Mouse (Mus musculus) CH12.LX (cell line): ENCODE data around the gene Txndc17. TPM values are rescaled to one million over a fixed set of nuclear protein-coding genes. Genes with fewer than 3 reads are reported as not detected.
A peak's percentile ranks its signal among the peaks of the same experiment; 100 is the strongest.

Experiments
- DNase-seq: peaks from one replicate; pipeline ENCODE4 v3.0.0-alpha.2; 2013; ENCODE audit errors: extremely low read depth
- H3K27ac ChIP-seq: 2 replicates; pipeline ENCODE4 v1.5.1; 2012; ENCODE audit warnings: low read depth, mild to moderate bottlenecking, control low read depth, moderate library complexity; ENCODE audit not compliant: insufficient read depth
- H3K27me3 ChIP-seq: replicated peaks from 2 replicates; pipeline ENCODE3; 2012; ENCODE audit warnings: inconsistent platforms
- H3K36me3 ChIP-seq, 2 experiments: replicated peaks in 1 of 2; 2 replicates each; pipeline versions ENCODE3 to v1.6.1; 2012; ENCODE audit warnings: inconsistent platforms in 1 of 2, low read length in 1 of 2, mild to moderate bottlenecking in 1 of 2, mixed read lengths in 1 of 2, moderate library complexity in 1 of 2; ENCODE audit not compliant: control insufficient read depth in 1 of 2, insufficient read depth in 1 of 2
- H3K4me1 ChIP-seq, 2 experiments: 2 replicates each; pipeline ENCODE4 v1.6.1; 2012; ENCODE audit warnings: inconsistent platforms in 1 of 2, moderate library complexity in 1 of 2; ENCODE audit not compliant: insufficient read depth in 2 of 2, control insufficient read depth in 1 of 2
- H3K4me2 ChIP-seq: 2 replicates; pipeline ENCODE4 v1.6.1; 2012; ENCODE audit warnings: low read depth, mild to moderate bottlenecking, control low read depth; ENCODE audit not compliant: poor library complexity, insufficient read depth, severe bottlenecking
- H3K4me3 ChIP-seq, 3 experiments: fragments of 150-350 bp in 1 of 3; sonication (generic) in 1 of 3; replicated peaks in 1 of 3; 2 replicates each; pipeline versions ENCODE3 to v1.5.1; 2011 to 2012; ENCODE audit warnings: low read depth in 2 of 3, low read length in 2 of 3, mild to moderate bottlenecking in 2 of 3, moderate library complexity in 2 of 3, control low read depth in 1 of 3, improper control_type of control experiment in 1 of 3, inconsistent platforms in 1 of 3, mixed read lengths in 1 of 3; ENCODE audit not compliant: poor library complexity in 1 of 3
- H3K79me2 ChIP-seq: replicated peaks from 2 replicates; pipeline ENCODE4 v1.6.1; 2012; ENCODE audit warnings: mild to moderate bottlenecking, moderate library complexity; ENCODE audit not compliant: control insufficient read depth, poor library complexity, insufficient read depth, severe bottlenecking; ENCODE audit errors: extremely low read depth
- H3K9ac ChIP-seq: 2 replicates; pipeline ENCODE4 v1.6.1; 2012; ENCODE audit warnings: low read depth, mild to moderate bottlenecking, control low read depth, moderate library complexity; ENCODE audit not compliant: insufficient read depth
- H3K9me3 ChIP-seq: replicated peaks from 2 replicates; pipeline ENCODE3; 2012; ENCODE audit warnings: low read length, inconsistent platforms, mixed read lengths
- BHLHE40 ChIP-seq: IDR thresholded peaks from 2 replicates; pipeline ENCODE4 v1.6.1; 2011; ENCODE audit warnings: mild to moderate bottlenecking, low read depth, low read length, improper control_type of control experiment
- CTCF ChIP-seq, 2 experiments: IDR thresholded peaks in 1 of 2; conservative IDR thresholded peaks in 1 of 2; 2 replicates each; pipeline ENCODE4 v1.5.1; 2011 to 2012; ENCODE audit warnings: low read depth in 2 of 2, low read length in 2 of 2, improper control_type of control experiment in 1 of 2, inconsistent platforms in 1 of 2, mild to moderate bottlenecking in 1 of 2, moderate library complexity in 1 of 2
- ELF1 ChIP-seq: IDR thresholded peaks from 2 replicates; pipeline ENCODE4 v1.6.1; 2014; ENCODE audit warnings: low read depth, mild to moderate bottlenecking, inconsistent platforms, low read length, improper control_type of control experiment
- GABPA ChIP-seq: IDR thresholded peaks from 2 replicates; pipeline ENCODE4 v1.6.1; 2012; ENCODE audit warnings: low read depth, low read length, improper control_type of control experiment, inconsistent platforms; ENCODE audit not compliant: insufficient replicate concordance
- HCFC1 ChIP-seq: IDR thresholded peaks from 2 replicates; pipeline ENCODE4 v1.6.1; 2012; ENCODE audit warnings: low read depth, mild to moderate bottlenecking, inconsistent platforms, low read length, improper control_type of control experiment
- JUND ChIP-seq: conservative IDR thresholded peaks from 2 replicates; pipeline ENCODE4 v1.6.1; 2011; ENCODE audit warnings: low read depth, low read length, improper control_type of control experiment
- MAX ChIP-seq: IDR thresholded peaks from 2 replicates; pipeline ENCODE4 v1.6.1; 2011; ENCODE audit warnings: low read length, improper control_type of control experiment
- MYC ChIP-seq: IDR thresholded peaks from 2 replicates; pipeline ENCODE4 v1.6.1; 2011; ENCODE audit warnings: low read depth, mild to moderate bottlenecking, improper control_type of control experiment, low read length
- NELFE ChIP-seq: IDR thresholded peaks from 2 replicates; pipeline ENCODE4 v1.6.1; 2011; ENCODE audit warnings: low read depth, low read length, improper control_type of control experiment
- PAX5 ChIP-seq: IDR thresholded peaks from 2 replicates; pipeline ENCODE4 v1.6.1; 2012; ENCODE audit warnings: low read length, inconsistent platforms, mixed read lengths
- POLR2A ChIP-seq: IDR thresholded peaks from 2 replicates; pipeline ENCODE4 v1.6.1; 2011; ENCODE audit warnings: low read depth, mild to moderate bottlenecking, improper control_type of control experiment, low read length
- RAD21 ChIP-seq: IDR thresholded peaks from 2 replicates; pipeline ENCODE4 v1.6.1; 2011; ENCODE audit warnings: low read depth, mild to moderate bottlenecking, low read length, improper control_type of control experiment, moderate library complexity
- RCOR1 ChIP-seq: conservative IDR thresholded peaks from 2 replicates; pipeline ENCODE4 v1.6.1; 2012; ENCODE audit warnings: low read depth, mild to moderate bottlenecking, inconsistent platforms, low read length, improper control_type of control experiment
- SMC3 ChIP-seq: IDR thresholded peaks from 2 replicates; pipeline ENCODE4 v1.6.1; 2011; ENCODE audit warnings: low read depth, low read length, improper control_type of control experiment
- TCF12 ChIP-seq: IDR thresholded peaks from 2 replicates; pipeline ENCODE4 v1.6.1; 2014; ENCODE audit warnings: low read depth, mild to moderate bottlenecking, inconsistent platforms, low read length, improper control_type of control experiment
- ZMIZ1 ChIP-seq: IDR thresholded peaks from 2 replicates; pipeline ENCODE4 v1.6.1; 2012; ENCODE audit warnings: low read depth, mild to moderate bottlenecking, inconsistent platforms, low read length, improper control_type of control experiment
- dilution Hi-C: fragments of 300-500 bp; cut with MboI; formaldehyde crosslinking; loops from 2 replicates; pipeline ENCODE4 v1.14.3; 2020; ENCODE audit warnings: low sequenced_read_pairs; ENCODE audit not compliant: extremely low pct_unique_long_range_greater_than_20kb, extremely low pct_ligation_motif_present
- in situ Hi-C: fragments of 300-500 bp; cut with MboI; formaldehyde crosslinking; loops from 3 replicates; pipeline ENCODE4 v1.14.3; 2019; ENCODE audit warnings: low sequenced_read_pairs, low pct_ligation_motif_present, low pct_unique_long_range_greater_than_20kb, mixed read lengths
- polyA plus RNA-seq: library from polyadenylated mRNA; unstranded; fragments of >175 nt; gene quantifications from 2 replicates; pipeline ENCODE4 v1.2.1, GENCODE M21; 2012; ENCODE audit warnings: low read depth; ENCODE audit not compliant: insufficient read length
- total RNA-seq, 2 experiments: library from RNA; depleted of rRNA; stranded (reverse); fragments of 300-350 nt in 1 of 2; fragments of >200 nt in 1 of 2; gene quantifications; 2 replicates each; pipeline ENCODE4 v1.2.3; 2012 to 2014

Txndc17 gene
- total and polyA plus RNA-seq, 3 experiments, result 126 to 182 (median 177) TPM

DNA sequence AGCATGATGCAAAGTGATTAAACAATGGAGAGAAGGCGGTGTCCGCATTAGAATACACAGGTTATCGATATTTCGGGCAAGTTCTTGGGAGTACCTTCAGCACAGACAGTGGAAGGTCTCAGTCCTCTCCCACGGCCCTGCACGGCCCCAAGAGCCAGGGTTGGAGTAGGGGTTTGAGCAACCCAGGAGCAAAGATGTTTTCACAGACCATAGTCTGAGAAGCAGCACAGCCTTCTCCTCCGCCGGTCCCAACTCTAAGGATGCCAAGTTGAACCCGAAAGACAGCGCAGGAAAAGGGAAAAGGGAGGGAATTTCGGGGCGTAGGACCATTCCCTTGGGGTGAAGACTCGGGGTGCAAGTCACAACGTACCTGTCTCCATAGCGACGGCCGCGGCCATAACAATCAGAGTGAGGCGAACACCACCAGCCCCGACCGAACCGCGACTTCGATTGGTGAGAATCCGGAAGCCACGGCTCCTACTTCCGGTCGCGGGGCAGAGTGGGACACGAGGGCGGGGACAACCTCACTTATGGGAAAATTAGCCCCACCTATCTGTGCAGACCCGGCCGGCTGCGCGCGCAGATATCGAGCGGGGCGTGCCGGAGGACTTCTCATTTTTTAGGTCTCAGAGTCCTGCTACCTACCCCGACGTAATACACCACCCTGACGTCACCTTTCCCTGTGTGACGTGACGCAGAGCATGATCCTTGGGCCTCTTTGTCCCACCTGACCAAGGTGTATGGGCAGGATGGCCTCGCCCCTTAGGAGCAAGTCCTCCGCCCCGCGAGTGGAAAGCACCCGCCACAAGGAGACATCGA is 7.5 kb downstream of the Txndc17 start (continued):
- TF ChIP-seq ZMIZ1, result peak; percentile 46; the same call in 1 of the 2 replicates

DNA sequence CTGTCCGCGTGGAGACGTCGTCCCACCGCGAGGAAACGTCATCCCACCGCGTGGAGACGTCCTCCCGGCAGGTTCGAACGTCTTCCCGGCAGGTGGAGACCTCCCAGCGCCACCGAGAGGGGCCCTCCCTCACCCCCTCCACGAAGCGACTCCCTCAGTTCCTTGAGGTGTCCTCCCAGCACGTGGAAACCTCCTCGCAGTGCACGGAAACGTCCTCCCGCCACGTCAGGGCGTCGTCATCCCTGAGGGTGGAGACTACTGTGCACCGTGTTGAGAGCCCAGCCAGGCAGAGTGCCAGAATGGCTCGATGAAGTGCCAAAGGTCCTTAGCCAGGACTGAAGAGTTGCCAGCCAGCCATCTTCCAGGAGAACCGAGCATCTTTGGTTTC is 8.1 kb downstream of the Txndc17 start, which contains the start of gene Med31:
Med31 (minus strand) TSS at position 183 of the 388 bp plus-strand sequence.
- H3K27me3 ChIP-seq, result no peaks in the 10 kb centered on the region
- no peaks in the 10 kb centered on the region for H3K9me3 ChIP-seq
- H3K79me2 ChIP-seq, result peaks cover 4% of the 10 kb centered on the region; the same call in 1 of the 2 replicates
- peak within 1 kb of the TSS; percentile 22; the same call in 1 of the 2 replicates for H3K27ac ChIP-seq
- TF ChIP-seq MAX (peak; percentile 84), MYC (peak; percentile 74), NELFE (peak; percentile 12; the same call in 1 of the 2 replicates), ELF1 (peak; percentile 21; the same call in 1 of the 2 replicates), BHLHE40 (peak; percentile 65; the same call in 1 of the 2 replicates), PAX5 (no peak), TCF12 (0 out of 2 replicates have a peak, but pooled peaks have one; percentile 23), CTCF (conservative IDR thresholded peaks at IDR 0.05 in 1 of 2, IDR thresholded peaks at IDR 0.05 in 1 of 2; ENCODE audit: low read depth in 2 of 2, low read length in 2 of 2) (no peak), GABPA (no peak), SMC3 (no peak), HCFC1 (no peak), POLR2A (no peak)
- TF ChIP-seq, all 38 proteins: peak for 6
- peak within 1 kb of the TSS; percentile 95 for H3K9ac ChIP-seq
- H3K4me2 ChIP-seq, result peak within 1 kb of the TSS; percentile 53
- peak within 1 kb of the TSS; percentile 70 to 99 (median 79) for H3K4me3 ChIP-seq
- DNase-seq, result peak; percentile 31
- H3K36me3 ChIP-seq, result peaks cover 16 to 27% of the 10 kb centered on the region in 2 experiments
- H3K4me1 ChIP-seq, result peaks cover 10 to 39% of the 10 kb centered on the region in 2 experiments
- in situ Hi-C loops (loop anchor here (5.0 to 25.0 kb wide), 2 partner anchors 222 to 322 kb away; partner anchors contain the start of gene Ggt6), dilution Hi-C loops (no loop called here)

DNA sequence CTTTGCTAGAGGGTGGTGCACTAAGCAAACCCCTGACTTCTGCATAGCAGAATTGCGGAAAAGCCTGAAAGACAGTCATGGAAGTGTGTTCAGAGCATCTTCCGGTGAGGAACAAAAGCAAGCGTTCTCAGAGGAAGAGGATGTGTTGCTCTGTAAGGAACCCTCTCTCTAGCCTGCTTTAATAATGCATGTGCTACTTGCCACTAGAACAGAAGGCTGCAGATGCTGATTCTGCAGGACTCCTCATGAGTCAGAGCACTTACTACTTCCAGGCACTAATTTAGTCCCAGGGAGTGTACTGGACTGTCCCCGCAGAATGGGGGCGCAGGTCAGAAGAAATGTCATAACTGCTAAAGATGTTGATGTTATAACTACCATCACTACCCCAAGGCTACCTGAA is 9.8 kb downstream of the Txndc17 start:
- no peak overlapping the region for H3K4me3 ChIP-seq
- peaks cover 10 to 42% of the 10 kb centered on the region in 2 experiments for H3K4me1 ChIP-seq
- no peak overlapping the region for H3K9ac ChIP-seq
- in situ Hi-C loops, result loop anchor here (5.0 to 25.0 kb wide), 2 partner anchors 220 to 320 kb away; partner anchors contain the start of gene Ggt6
- H3K9me3 ChIP-seq, result no peaks in the 10 kb centered on the region
- dilution Hi-C loops, result no loop called here
- peaks cover 4% of the 10 kb centered on the region; the same call in 1 of the 2 replicates for H3K79me2 ChIP-seq
- TF ChIP-seq POLR2A, result no peak
- no peak for TF ChIP-seq RAD21
- TF ChIP-seq NELFE, result no peak
- TF ChIP-seq JUND, result no peak
- no peak for TF ChIP-seq RCOR1
- no peak for TF ChIP-seq MYC
- no peak for DNase-seq
- no peak overlapping the region for H3K4me2 ChIP-seq
- H3K27me3 ChIP-seq, result no peaks in the 10 kb centered on the region
- no peak overlapping the region for H3K27ac ChIP-seq
- H3K36me3 ChIP-seq, result peaks cover 2 to 10% of the 10 kb centered on the region in 2 experiments
